Mouse (Mus musculus) monocyte, adult 5-6 weeks (primary cell): Measurements from ENCODE around the gene Mcpt1. TPM values are rescaled to one million over a fixed set of nuclear protein-coding genes. Genes with fewer than 3 reads are reported as not detected.
"Not testable (repeated sequence)": the region's sequence is repeated elsewhere in the genome, so short reads cannot be mapped to it uniquely, and the experiment has no call there.

Experiments
- ATAC-seq: fragments of 153-309, 156-312 bp; replicated peaks from 2 replicates; pipeline ENCODE4 v1.8.0; 2017; ENCODE audit warnings: mild to moderate bottlenecking; ENCODE audit not compliant: low TSS enrichment, insufficient number of reproducible peaks, severe bottlenecking, poor library complexity, low FRiP score
- total RNA-seq: library from RNA; stranded (forward); fragments of 200-1000, 200-491, 200-594 nt; gene quantifications from 3 replicates; pipeline ENCODE4 v1.2.3, GENCODE M21; 2017

The Mcpt1 gene
- total RNA-seq: not detected in 3 replicates

DNA sequence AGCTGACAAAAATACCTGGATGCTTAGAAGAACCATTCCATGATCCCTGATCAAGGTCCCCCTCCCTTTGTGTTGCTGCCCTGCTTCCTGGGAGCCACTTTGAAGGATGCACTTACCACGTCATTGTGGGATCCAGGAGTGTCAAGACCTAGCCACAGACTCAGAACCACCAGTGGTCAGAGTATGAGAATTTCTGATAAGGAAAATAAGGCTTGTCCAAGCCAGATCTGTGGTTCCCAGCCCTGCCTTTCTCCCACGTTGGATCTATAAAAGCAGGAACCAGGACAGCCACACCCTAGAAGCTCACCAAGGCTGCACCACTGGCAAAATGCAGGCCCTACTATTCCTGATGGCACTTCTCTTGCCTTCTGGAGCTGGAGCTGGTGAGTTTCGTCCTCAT, at the start of gene Mcpt1:
Gene Mcpt1, plus strand, starts transcription at position 301 of the 400 bp plus-strand sequence.
- not testable (repeated sequence) for ATAC-seq

DNA sequence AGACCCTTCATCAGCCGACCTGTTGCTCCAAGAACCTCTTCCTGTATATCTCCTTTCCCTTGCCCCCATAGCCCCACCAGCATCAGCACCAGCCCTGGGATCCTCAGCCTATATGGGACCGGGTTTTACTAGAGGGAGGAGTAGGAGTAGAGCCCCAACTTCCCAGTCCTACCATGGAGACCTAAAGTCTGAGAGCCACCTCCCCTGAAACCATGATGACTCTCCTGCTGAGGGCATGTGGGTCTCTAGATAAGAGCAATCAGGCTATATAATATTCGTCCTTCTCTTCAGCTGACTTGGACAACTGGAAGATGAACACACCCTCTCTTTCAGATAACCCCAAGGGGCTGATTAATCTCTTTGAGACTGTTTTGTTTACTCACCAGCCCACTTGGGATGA, 30.3 kb upstream of the Mcpt1 start:
- ATAC-seq: not testable (repeated sequence)

DNA sequence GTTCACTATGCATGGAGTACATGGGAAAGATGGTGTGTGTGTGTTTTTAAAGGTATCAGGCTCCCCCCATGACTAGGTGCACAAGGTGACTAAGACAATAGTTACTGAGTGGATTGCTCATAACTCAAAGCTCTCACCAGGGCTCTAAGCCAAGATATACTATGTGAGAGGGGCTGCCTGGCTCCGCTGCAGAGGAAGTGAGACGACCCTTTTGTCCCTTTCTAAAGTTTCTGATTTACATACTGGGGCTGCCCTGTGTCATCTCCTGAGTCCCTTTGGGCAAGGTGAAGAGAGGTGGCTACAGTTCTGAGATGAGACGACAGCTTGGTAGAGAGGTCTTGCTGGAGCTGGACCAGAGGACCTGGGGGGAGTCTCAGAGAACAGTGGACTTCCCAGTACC, 4.6 kb upstream of the Mcpt1 start:
- ATAC-seq: no peak

DNA sequence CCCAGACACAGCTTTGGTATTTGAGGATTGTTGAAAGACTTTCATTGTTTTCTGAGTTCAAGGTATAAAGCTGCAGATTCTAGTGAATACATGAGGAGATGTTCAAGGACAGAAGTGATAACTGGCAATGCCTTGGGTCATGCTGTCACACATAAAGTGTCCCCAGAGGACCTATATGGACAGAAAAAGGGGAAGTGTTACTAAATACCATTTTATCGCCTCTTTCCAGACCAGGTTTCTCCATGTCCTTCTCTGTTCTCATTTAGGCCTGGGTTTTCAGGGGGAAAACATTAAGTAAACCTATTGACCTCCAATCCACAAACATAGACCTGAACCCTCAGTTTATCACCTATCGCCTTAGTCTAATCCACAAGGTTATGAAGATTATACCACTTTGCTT, 3.8 kb upstream of the Mcpt1 start:
- ATAC-seq: no peak

DNA sequence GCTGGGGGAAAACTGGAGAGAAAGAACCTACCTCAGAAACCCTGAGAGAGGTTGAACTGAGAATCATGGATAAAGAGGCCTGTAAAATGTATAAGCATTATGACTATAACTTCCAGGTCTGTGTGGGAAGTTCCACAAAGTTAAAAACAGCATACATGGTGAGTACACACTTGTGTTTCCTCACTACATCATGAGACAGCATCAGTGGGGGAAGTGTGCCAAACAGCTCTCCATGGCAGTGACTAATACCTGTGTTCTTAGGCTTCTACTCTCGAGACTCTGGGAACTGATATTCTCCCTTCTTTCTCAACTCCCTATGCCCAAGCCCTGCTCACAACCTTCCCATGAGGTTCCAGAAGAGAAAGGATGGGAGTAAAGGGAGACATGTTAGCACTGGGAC, 1.7 kb downstream of the Mcpt1 start:
- no peak for ATAC-seq

DNA sequence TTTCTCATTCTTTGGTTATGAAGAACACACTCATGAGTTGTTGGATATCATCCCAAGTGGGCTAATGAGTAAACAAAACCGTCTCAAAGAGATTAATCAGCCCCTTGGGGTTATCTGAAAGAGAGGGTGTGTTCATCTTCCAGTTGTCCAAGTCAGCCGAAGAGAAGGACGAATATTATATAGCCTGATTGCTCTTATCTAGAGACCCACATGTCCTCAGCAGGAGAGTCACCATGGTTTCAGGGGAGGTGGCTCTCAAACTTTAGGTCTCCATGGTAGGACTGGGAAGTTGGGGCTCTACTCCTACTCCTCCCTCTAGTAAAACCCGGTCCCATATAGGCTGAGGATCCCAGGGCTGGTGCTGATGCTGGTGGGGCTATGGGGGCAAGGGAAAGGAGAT, 3.5 kb downstream of the Mcpt1 start:
- ATAC-seq: not testable (repeated sequence)

DNA sequence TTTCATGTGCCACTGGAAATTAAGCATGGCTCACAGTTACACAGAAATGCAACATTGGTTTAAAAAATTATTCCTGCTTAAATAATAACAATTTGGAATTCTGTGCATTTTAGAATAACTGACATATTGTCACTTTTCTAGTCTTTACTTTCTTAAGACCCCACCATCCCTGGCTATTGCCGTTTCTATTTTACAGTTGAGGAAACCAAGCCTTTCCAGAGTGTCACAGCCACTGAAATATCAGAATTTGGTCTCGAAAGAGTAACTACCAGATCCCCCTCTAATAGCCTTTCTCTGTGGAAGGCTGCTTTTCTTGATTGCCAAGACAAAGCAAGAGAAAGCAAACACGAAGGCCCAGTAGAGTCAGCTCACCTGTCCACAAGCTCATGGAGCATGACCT, 12.6 kb downstream of the Mcpt1 start, which contains the start of gene Mcpt9:
Gene Mcpt9, minus strand, starts transcription at position 101 of the 400 bp plus-strand sequence.
- not testable (repeated sequence) for ATAC-seq

DNA sequence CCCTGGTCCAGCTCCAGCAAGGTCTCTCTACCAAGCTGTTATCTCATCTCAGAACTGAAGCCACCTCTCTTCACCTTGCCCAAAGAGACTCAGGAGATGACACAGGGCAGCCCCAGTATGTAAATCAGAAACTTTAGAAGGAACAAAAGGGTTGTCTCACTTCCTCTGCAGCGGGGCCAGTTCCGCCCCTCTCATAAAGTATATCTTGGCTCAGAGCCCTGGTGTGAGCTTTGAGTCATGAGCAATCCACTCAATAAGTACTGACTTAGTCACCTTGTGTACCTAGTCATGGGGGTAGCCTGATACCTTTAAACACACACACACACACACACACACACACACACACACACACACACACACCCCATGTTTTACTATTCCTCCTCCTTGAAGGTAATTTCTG, 16.7 kb downstream of the Mcpt1 start:
- no peak for ATAC-seq

DNA sequence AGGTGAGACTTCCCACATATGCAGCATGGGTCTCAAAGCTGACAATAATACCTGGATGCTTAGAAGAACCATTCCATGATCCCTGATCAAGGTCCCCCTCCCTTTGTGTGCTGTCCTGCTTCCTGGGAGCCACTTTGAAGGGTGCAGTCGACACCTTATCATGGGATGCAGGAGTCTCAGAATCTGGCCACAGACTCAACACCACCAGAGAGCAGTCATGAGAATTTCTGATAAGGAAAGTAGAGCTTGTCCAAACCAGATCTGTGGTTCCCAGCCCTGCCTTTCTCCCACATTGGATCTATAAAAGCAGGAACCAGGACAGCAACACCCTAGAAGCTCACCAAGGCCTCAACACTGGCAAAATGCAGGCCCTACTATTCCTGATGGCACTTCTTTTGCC, 24.0 kb downstream of the Mcpt1 start, which contains the start of gene Mcpt2:
Gene Mcpt2, plus strand, starts transcription at position 250 of the 400 bp plus-strand sequence.
- not testable (repeated sequence) for ATAC-seq

DNA sequence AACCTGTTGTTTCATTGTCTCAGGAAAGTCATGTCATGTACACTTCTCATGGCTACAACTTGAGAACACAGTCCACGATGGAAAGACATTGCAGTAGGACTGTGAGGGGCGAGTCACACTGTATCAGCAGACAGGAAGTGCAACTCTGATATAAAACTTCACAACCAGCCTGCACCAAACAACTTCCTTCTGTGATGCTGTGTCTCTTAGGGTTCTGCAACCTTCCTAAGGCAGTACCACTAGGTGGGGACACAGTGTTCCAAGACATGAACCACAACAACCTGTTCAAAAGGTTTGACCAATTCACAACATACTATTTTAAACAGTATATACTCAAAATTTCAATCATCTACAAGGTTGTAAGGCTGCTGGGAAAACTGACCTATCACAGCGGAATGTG, 37.6 kb downstream of the Mcpt1 start:
- ATAC-seq: no peak

DNA sequence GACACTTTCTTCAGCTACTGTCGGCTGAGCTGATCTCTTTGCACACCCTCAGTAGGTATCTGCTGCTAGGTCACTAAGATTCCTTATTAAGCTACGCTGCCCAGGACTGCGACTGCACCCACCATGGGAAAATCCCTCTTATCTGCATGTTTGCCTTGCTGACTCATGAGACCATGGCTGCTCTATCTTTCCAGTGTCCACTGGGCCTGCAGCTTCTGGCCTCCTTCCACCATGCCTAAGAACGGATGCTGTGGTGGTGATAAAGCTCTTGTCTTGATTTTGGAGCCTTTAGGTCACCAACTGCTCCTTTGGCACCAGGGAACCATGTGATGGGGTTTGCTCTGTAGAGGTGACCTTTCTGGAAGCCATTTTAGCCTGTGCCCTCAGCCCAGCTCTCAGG, 40.0 kb downstream of the Mcpt1 start:
- ATAC-seq: no peak

DNA sequence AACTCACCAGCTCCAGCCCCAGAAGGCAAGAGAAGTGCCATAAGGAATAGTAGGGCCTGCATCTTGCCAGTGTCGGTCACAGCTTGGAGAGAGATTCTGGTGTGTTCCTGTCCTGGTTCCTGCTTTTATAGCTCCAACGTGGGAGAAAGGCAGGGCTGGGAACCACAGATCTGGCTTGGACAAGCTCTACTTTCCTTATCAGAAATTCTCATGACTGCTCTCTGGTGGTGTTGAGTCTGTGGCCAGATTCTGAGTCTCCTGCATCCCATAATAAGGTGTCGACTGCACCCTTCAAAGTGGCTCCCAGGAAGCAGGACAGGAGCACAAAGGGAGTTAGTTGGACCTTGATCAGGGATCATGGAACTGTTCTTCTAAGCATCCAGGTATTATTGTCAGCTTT, 44.4 kb downstream of the Mcpt1 start, which contains the start of gene Mcpt4:
Gene Mcpt4, minus strand, starts transcription at position 101 of the 400 bp plus-strand sequence.
- not testable (repeated sequence) for ATAC-seq

Other genes with a start within 250 kb of the Mcpt1 start
- 2.2 to 4.2 TPM (median 2.5 TPM) in 3 replicates for gene Adcy4, start 233.9 kb upstream of the Mcpt1 start, total RNA-seq
- 18.7 to 37.5 TPM (median 30.9 TPM) in 3 replicates for gene Ripk3, start 229.1 kb upstream of the Mcpt1 start, total RNA-seq
- not detected in 3 replicates for gene Nfatc4, start 194.8 kb upstream of the Mcpt1 start, total RNA-seq
- gene Nynrin, start 164.0 kb upstream of the Mcpt1 start, total RNA-seq: 0.10 to 0.75 TPM (median 0.49 TPM) in 3 replicates
- 0.38 TPM in 1 of 3 replicates, not detected in the others for gene Cbln3, start 133.6 kb upstream of the Mcpt1 start, total RNA-seq
- 72.1 to 108 TPM (median 80.9 TPM) in 3 replicates for gene Khnyn, start 133.0 kb upstream of the Mcpt1 start, total RNA-seq
- gene Sdr39u1, start 117.7 kb upstream of the Mcpt1 start, total RNA-seq: 3.1 to 12.3 TPM (median 6.2 TPM) in 3 replicates
- gene Cma1, start 73.3 kb upstream of the Mcpt1 start, total RNA-seq: 136 to 337 TPM (median 173 TPM) in 3 replicates
- not detected in 3 replicates for gene Cma2, start 67.0 kb upstream of the Mcpt1 start, total RNA-seq
- not detected in 3 replicates for gene Mcpt9, start 12.5 kb downstream of the Mcpt1 start, total RNA-seq
- not detected in 3 replicates for gene Mcpt2, start 24.1 kb downstream of the Mcpt1 start, total RNA-seq
- not detected in 3 replicates for gene Mcpt4, start 44.3 kb downstream of the Mcpt1 start, total RNA-seq
- gene Mcpt8, start 67.3 kb downstream of the Mcpt1 start, total RNA-seq: 8.4 to 33.5 TPM (median 9.9 TPM) in 3 replicates
- 0.43 TPM in 1 of 3 replicates, not detected in the others for gene Ctsg, start 84.6 kb downstream of the Mcpt1 start, total RNA-seq
- gene Gzme, start 102.7 kb downstream of the Mcpt1 start, total RNA-seq: not detected in 3 replicates
- not detected in 3 replicates for gene Gzmd, start 114.6 kb downstream of the Mcpt1 start, total RNA-seq
- gene Gzmg, start 141.6 kb downstream of the Mcpt1 start, total RNA-seq: not detected in 3 replicates
- gene Gzmn, start 156.6 kb downstream of the Mcpt1 start, total RNA-seq: 1.8 TPM in 1 of 3 replicates, not detected in the others
- gene Gzmf, start 193.4 kb downstream of the Mcpt1 start, total RNA-seq: not detected in 3 replicates
- 2.5 to 7.6 TPM in 2 of 3 replicates, not detected in the other for gene Gzmc, start 216.7 kb downstream of the Mcpt1 start, total RNA-seq
- 264 to 599 TPM (median 278 TPM) in 3 replicates for gene Gzmb, start 244.3 kb downstream of the Mcpt1 start, total RNA-seq